Mouse (Mus musculus): ENCODE data around the gene Dexi. TPM values are rescaled to one million over a fixed set of nuclear protein-coding genes. Genes with fewer than 3 reads are reported as not detected.

The Dexi gene
- polyA plus RNA-seq, 1 experiment = 33.1 TPM

DNA sequence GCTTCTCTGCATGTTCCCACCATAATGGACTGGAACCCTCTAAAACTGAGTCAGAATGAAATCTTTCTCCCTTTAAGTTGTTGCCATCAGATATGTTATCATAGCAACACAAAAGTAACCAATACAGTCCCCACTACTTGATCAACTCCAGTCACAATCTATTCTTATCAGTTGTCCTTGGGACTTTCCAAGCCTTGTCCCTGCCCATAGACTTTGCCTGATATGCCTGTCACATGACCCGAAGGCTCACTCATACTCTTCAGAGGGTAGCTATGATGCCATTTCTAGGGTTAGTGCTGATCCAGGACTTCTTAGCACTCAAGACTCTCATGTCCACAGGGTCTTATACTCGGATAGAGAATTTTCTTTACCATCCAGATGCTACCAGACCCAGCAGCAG is 82.7 kb downstream of the Dexi start:
- TF ChIP-seq GATA1 (IDR thresholded peaks at IDR 0.05; ENCODE audit: low read length) = no peak

DNA sequence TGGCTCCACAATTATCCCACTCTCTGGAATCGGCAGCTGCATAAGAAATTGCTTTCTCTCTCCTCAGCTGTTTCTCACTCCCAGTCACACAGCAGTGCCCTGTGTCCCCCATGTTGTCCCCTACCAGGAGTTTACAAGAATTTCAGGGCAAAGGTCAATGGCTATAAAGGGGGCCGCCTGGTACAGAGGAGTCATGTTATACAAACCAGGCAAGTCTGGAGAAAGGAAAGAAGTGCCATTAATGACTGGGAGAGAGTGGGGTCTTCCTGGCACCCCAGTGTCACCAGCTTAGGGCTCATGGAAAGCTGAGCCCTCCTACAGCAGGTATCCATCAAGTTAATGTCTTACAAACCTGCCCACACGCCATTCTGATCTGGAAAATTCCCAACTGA is 88.3 kb downstream of the Dexi start:
- no peak for TF ChIP-seq GATA1 (IDR thresholded peaks at IDR 0.05; ENCODE audit: low read length)

DNA sequence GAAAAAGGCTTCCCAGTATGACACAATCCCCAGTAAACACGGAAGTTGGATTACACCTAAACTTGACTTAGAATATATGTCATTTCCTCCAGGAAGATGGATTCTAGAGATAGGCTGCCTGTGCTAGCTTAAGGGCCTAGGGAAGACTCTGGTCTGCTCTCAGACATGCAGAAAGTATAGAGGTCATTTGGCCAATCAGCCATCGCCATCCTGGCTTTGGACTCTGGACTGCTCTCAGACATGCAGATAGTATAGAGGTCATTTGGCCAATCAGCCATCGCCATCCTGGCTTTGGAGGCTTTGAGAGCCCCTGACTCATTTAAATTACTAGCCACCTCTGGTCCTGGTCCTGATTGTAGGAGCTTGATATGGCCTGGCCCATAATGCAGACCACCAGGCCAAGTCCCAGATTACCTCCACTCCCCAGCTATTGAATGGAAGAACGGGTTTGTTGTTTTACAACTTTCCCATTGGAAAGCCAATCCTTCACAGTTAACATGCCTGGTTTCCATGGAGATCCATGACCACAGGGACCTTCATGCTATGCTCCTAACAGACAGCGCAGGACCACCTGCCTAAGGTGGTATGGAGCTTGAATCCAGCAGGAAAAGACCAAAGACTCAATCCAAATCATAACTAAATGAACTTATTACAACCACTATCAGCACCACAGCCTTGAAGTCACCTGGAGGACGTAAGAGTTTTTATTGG is 88.8 kb downstream of the Dexi start:
- no peak for TF ChIP-seq GATA1 (IDR thresholded peaks at IDR 0.05; ENCODE audit: low read length)

Other genes starting within 250 kb of the Dexi start
- gene Emp2, start 229.1 kb downstream of the Dexi start, polyA plus RNA-seq (2012) = not detected in 2 replicates
- 0.05 and 0.10 TPM in 2 replicates for gene Tekt5, start 147.6 kb downstream of the Dexi start, polyA plus RNA-seq (2012)
- 50.0 and 72.1 TPM in 2 replicates for gene Nubp1, start 131.1 kb downstream of the Dexi start, polyA plus RNA-seq (2012)
- gene Tvp23a, start 95.7 kb downstream of the Dexi start, polyA plus RNA-seq (2012) = not detected in 2 replicates
- gene Ciita, start 63.0 kb downstream of the Dexi start, polyA plus RNA-seq (2012) = 0.01 TPM in 2 replicates
- 17.2 and 19.6 TPM in 2 replicates for gene Clec16a, start 2.3 kb upstream of the Dexi start, polyA plus RNA-seq (2012)
- gene Socs1, start 242.5 kb upstream of the Dexi start, polyA plus RNA-seq (2012) = 6.9 and 9.4 TPM in 2 replicates
- not detected in 2 replicates for gene Tnp2, start 245.6 kb upstream of the Dexi start, polyA plus RNA-seq (2012)
- not detected in 2 replicates for gene Prm3, start 247.9 kb upstream of the Dexi start, polyA plus RNA-seq (2012)

All from G1E-ER4 (cell line).